Mouse (Mus musculus): Measurements from ENCODE around the gene Defb19.
A peak's percentile ranks its signal among the peaks of the same experiment; 100 is the strongest.

Gene Defb19

DNA sequence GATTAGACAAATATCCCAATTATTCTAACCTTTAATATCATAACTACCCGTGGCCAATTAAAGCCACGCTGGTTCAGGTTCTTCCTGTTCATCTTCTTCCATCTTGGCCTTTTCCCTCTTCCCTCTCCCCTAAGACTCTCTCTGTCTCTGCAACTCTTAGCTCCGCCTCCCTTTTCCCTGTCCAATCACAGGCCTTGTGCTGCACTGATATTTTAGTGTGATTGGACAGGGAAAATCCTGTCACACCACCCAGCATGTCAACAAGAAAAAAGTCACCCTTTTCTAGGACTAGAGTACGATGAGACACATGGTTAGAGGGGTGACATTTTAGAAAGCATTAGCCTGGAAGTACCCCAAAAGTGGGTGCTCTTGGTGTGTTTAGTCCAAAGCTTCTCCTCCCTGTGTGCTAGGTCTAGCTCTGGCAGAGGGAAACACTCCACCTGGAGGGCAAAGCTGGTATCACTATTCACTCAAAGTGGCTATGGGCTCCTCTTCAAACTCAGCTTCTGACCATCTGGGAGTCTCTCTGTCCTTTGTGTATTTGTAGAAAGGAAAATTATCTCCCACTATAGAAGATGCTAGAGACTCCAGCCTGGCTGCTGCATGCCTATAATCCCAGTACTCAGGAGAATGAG, 6.9 kb upstream of the Defb19 start:
- peak; percentile 17 for DNase-seq (ENCODE audit: low read depth, low spot score)

DNA sequence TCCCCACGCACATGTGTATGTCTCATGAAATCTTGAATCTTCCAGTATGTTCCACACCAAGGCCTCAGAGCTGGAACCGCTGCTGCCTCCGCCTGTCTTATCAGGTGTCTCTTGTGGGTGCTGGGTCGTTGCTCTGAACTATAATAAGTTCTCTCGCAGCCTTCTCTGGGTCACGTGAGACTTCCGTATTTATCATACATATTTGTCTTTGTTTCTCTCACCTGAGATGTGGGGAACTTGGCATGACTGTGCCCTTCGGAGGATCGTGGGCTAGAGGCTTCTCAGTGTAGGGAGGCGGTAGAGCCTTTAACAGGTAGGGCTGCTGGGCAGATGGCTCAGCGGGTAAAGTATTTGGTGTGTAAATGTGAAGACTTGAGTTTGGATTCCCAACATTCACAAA, 500 bp upstream of the Defb19 start:
- no peak for DNase-seq (ENCODE audit: low read depth, low spot score)

DNA sequence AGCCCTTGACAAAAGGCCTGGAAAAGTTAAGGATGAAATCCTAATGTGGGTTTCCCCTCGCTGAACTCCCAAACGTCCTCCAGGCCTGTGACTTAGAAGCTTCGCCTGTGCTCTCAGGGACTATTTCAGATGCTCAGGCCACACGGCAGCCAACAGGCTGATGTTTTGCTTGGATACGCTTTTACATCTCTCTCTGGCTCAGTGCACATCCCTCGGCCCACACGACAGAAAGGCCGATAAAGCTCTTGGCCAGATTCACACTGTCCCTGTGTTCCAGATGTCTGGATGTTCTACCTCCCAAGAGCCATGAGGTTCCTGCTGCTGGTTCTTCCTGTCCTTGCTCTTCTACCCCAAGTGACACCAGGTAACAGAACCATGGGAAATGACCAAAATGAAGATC, 6.6 kb downstream of the Defb19 start:
- no peak for DNase-seq (ENCODE audit: low read depth, low spot score)

GRCm38 (mm10) chr2:152572114-152572794, 7.9 kb downstream of the Defb19 start, which contains the start of gene Defb21:
Gene Defb21 (plus strand): TSS chr2:152572744.
- DNase-seq (ENCODE audit: low read depth, low spot score): no peak

GRCm38 (mm10) chr2:152570313-152570712, 9.8 kb downstream of the Defb19 start:
- DNase-seq (ENCODE audit: low read depth, low spot score): no peak

DNA sequence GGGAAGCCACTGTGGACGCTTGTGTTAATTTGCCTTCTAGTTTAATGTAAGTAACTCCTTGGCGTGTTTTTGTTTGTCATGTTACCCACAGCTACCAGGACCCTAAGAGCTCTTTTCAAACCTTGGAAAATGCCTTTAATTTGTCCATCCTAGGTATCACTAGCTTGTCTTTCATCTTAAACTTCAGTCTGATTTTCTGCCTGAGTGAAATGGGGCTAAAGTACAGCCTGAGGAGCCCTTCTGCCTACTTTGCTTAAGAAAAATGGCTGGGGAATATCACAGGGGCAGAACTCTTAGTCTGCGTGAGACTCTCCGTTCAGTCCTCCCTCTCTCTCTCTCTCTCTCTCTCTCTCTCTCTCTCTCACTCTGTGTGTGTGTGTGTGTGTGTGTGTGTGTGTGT, 10.2 kb downstream of the Defb19 start:
- DNase-seq (ENCODE audit: low read depth, low spot score): no peak

DNA sequence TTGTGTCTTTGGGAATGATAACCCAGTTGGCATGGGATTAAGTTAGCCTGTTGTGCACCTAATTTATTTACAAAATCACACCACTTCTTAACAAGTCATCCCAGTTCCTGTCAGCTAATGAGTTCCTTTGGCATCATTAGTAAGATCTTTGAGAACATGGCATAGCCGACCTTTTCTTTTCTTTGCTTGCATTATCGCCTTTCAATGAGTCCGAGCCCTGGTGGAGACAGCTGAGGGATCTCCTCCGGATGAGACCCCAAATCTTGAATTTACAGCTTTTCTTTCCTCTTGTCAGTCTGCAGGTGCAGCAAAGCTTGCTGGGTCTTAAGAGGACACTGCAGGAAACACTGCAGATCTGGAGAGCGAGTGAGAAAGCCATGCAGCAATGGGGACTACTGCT, 11.1 kb downstream of the Defb19 start, which contains the start of gene Gm17416:
Gene Gm17416, plus strand, starts transcription at position 301 of the 400 bp plus-strand sequence.
- DNase-seq (ENCODE audit: low read depth, low spot score): no peak

GRCm38 (mm10) chr2:152556655-152557054, 23.5 kb downstream of the Defb19 start:
- DNase-seq (ENCODE audit: low read depth, low spot score): no peak

DNA sequence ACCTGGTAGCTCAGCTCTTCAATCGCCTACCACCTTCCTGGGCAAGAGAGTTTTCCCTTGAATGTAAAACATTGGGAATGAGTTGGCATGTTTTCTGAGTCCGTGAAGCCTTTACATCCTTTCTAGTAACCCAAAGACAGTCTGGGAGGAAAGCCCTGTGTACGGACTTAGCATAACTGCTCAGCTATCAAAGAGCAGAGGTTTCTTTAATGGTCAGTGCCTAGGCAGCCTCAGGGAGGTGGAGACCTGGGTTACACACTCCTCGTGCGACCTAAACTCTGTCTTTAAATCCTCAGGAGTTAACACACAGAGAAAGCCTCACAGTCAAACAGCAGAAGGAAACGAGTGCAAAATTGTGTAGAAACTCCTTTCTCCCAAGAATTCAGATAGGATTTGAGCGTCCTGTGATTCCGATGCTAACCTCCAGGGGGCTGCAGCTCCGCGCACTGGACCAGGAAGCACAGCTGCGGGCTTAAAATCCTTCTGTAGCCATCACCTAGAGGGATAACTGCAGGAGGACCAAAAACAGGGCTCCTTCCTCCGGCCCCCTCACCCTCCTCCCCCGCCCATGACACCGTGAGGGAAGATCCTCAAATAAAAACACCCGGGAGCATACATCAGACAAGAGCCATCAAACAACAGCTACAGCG, 26.2 kb downstream of the Defb19 start:
- peak; percentile 75 for DNase-seq (ENCODE audit: low read depth, low spot score)

DNA sequence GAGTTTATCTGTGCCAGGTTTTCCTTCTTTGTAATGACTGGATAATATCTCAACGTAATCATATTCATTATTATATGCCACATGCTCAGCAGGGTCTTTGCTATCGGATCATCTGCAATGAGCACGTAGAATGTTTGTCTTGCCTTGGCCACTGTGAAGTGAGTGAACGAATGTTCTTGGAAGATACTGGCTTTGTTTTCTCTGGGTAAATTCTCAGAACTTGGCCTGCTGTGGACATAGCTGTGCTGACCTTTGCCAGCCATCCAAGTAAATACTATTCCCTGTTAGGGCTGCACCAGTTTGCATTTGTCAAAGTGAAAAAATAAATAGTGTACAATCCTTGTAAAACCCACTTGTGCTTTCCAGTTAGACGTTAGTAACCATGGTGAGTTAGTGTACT, 32.0 kb downstream of the Defb19 start:
- no peak for DNase-seq (ENCODE audit: low read depth, low spot score)

DNA sequence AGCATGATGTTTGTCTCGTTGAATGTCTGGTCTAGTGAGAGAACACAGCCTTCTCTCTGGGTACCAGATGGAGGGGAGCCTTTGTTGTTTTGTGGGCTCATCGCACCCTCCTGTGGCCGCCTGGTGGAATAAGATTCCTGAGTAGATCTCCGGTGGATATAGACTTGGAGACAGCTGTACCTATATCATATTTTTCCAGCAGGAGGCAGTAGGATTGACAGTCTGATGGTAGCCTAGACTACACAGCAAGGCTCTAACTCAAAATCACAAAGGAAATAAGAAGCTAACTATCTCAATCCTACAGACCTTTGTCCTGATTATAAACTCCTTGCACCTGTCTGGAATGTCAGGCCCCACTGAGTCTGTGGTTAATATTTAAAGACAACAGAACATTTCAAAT, 35.4 kb downstream of the Defb19 start:
- DNase-seq (ENCODE audit: low read depth, low spot score): peak; percentile 49

- DNase-seq (ENCODE audit: low read depth, low spot score): no peak
Observed at GRCm38 (mm10) chr2:152543478-152543877, 36.6 kb downstream of the Defb19 start.

DNA sequence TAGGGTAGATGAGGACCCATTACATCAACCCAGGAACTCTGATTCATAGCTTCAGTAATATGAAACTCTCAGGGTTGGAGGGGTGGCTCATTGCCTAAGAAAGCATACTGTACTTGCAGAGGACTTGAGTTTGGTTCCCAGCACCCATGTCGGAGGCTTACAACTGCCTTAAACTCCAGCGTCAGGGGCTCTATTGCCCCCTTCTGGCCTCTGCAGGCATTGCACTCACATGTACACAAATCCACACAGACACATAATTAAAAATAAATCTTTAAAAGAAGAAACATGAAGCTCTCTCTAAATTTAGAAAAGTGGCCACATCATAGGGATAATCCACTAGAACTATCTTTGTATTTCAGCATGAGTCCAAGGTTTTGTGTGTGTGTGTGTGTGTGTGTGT, 37.2 kb downstream of the Defb19 start:
- DNase-seq (ENCODE audit: low read depth, low spot score): no peak

- no peak for DNase-seq (ENCODE audit: low read depth, low spot score)
Observed at GRCm38 (mm10) chr2:152541979-152542378, 38.1 kb downstream of the Defb19 start.

GRCm38 (mm10) chr2:152539944-152540710, 40.0 kb downstream of the Defb19 start, which contains the start of gene Defb29:
Gene Defb29 (minus strand): TSS chr2:152540098.
- DNase-seq (ENCODE audit: low read depth, low spot score): no peak
